Mouse (Mus musculus): ENCODE data around the gene Fsip1.

DNA sequence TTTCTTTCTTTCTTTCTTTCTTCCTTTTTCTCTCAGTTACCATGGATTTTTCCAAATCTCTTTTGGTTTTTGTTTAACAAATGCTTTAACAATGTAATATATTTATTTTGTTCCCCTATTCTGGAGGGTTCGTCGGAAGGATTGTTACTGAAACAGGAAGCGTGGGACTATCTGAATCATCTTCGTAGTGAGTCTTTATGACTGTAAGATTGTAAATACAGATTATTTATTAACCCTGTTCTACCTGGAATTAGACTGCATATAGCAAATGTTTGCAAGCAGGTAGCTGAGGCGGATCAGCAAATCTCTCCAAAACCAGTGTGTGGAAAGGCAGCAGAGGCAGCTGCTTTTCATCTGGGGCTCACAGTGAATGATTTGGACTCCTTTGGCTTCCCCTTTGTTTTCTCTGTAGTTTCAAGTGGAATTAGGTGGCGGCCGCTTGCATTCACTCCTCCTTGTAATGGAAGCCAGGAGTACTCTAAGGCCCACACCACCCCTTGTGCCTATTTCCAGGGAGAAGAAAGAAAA, 130.8 kb downstream of the Fsip1 start:
- no peak for TF ChIP-seq CTCF (IDR thresholded peaks at IDR 0.05; ENCODE audit: control insufficient read depth, insufficient read depth, low read length)
- TF ChIP-seq POLR2A (IDR thresholded peaks at IDR 0.05; ENCODE audit: borderline replicate concordance, control insufficient read depth, low read depth, low read length): no peak
